Mouse (Mus musculus): Measurements from ENCODE around the gene Proser1.

The Proser1 gene

DNA sequence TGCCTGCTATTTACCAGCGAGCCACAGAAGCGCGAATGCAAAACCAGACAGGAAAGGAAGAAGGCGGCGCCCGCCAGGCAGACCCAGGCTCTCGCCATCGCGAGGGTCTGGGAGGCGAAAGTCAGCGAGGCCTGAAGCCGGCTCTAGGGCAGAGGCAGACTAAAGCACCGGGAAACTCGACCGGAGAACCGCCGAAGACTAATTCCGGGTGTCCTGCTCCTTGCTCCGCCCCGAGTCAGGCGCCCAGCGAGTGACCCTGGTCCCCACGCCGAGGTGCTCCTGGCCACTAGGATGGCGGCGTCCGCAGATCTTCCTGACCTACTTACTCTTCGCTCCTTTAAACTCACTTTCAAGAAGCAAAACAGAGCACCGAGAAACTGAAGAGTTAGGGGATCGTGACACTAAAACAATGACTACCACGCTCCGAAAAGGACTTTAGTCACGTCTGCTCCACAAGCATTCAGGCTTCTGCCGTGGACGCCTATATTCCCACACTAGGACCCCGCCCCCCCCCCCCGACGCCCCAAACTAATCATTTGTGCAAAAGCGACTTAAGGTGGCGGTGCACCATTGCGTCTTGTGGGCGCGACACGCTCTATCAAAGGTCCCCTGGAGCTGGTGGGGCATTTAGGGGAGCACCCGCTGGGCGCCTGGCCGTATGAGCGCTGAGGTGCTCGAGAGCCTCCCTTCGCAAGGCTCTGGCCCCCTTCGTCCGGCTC, at the start of gene Proser1, which contains the start of gene Nhlrc3:
Gene Proser1 (plus strand): TSS at position 621 of the 719 bp plus-strand sequence.
Gene Nhlrc3 (minus strand): TSS at position 287 of the 719 bp plus-strand sequence.
- peak; percentile 94 for DNase-seq (ENCODE audit: low read depth, low spot score)

GRCm38 (mm10) chr3:53413959-53414358, 49.5 kb upstream of the Proser1 start:
- DNase-seq (ENCODE audit: low read depth, low spot score), result no peak

DNA sequence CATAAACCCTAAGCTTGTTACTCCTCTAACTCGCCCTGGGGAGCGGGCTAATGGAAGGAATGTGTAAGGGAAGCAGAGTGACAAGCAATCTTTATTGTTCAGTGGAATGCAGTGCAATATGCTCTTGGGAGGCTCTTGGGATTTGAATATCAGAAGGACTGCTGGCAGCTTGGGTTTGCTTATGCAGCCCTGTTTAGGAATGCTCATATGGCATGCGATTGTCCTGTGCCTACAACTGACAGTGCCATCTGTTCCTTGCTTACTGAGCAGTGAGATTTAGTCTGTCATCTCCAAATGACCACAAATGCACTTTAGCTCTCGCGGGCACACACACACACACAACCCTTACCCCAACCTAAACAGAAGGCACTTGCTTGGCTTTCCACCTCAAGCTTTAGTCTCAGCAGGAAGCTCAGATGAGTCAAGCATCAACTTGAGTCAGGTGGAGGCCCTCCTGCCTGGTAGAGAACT, 47.4 kb upstream of the Proser1 start:
- DNase-seq (ENCODE audit: low read depth, low spot score), result peak; percentile 40

DNA sequence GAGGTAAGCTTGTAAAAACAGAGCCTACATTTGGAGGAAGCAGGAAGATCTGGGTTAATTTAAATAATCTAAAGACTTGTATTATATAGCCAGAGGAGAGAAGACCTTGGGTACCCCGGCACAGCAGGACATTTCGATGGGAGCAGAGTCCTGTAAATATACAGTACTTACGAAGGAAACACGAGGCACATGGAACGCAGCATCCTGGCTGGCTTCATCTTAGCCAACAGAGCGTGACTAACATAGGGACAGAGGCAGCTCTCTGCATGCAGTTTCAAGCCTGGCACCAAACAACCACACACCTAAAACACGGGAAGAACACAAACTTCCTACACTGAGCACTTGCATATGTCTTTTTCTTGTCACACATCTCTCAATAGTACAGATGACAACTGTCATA, 45.8 kb upstream of the Proser1 start:
- DNase-seq (ENCODE audit: low read depth, low spot score), result no peak

GRCm38 (mm10) chr3:53421656-53422055, 41.8 kb upstream of the Proser1 start:
- DNase-seq (ENCODE audit: low read depth, low spot score), result no peak

DNA sequence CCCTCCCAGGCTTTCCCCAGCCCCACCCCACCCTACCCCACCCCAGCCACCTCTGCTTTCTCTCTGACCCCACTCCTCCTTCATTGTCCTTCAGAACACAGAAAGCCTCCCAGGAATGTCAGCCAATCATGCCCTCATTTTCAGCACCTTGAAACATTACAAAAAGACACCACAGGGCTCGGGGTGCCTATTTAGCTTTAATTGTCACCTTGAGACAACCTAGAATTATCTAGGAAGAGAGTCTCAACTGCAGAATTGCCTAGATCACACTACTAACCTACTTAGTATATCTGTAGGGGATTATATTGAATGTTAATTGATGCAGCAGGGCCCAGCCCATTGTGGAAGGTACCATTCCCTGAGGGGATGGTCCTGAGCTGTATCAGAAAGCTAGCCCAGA, 40.8 kb upstream of the Proser1 start:
- DNase-seq (ENCODE audit: low read depth, low spot score), result no peak

DNA sequence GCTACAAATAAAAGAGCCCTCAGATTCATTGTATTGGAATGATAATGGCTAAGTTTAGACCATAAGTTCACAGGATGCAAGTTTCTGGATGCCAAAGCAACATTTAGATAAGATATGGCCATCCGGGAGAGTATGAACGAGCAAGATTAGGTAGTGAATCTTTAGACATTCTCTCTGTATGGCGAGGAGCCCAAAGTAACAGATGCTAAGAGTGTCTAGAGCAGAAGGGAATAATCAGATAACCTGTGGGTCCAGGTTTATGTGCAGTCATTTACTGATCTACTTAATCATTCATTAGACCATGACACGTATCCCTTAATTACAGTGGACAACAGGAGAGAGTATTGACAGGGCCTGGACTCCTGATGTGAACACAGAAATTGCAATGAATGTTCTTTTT, 39.9 kb upstream of the Proser1 start:
- no peak for DNase-seq (ENCODE audit: low read depth, low spot score)

- no peak for DNase-seq (ENCODE audit: low read depth, low spot score)
Observed at GRCm38 (mm10) chr3:53434610-53435009, 28.9 kb upstream of the Proser1 start.

DNA sequence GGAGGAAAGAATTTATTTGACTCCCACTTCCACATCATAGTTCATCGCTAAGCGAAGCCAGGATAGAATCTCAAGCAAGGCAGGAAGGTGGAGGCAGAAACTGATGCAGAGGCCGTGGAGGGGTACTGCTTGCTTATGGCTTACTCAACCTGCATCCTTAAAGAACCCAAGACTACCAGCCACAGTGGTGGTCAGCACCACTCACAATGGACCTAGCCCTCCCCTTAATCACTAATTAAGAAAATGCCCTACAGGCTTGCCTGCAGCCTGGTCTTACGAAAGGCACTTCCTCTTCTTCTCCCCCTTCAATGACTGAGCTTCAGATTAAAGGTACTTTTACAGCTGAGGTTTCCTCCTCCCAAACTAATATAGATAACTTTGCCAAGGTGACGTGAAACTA, 26.9 kb upstream of the Proser1 start:
- no peak for DNase-seq (ENCODE audit: low read depth, low spot score)

- DNase-seq (ENCODE audit: low read depth, low spot score), result no peak
Observed at GRCm38 (mm10) chr3:53445540-53445939, 17.9 kb upstream of the Proser1 start.

- no peak for DNase-seq (ENCODE audit: low read depth, low spot score)
Observed at GRCm38 (mm10) chr3:53446801-53447200, 16.7 kb upstream of the Proser1 start.

GRCm38 (mm10) chr3:53448208-53448607, 15.3 kb upstream of the Proser1 start:
- peak; percentile 90 for DNase-seq (ENCODE audit: low read depth, low spot score)

DNA sequence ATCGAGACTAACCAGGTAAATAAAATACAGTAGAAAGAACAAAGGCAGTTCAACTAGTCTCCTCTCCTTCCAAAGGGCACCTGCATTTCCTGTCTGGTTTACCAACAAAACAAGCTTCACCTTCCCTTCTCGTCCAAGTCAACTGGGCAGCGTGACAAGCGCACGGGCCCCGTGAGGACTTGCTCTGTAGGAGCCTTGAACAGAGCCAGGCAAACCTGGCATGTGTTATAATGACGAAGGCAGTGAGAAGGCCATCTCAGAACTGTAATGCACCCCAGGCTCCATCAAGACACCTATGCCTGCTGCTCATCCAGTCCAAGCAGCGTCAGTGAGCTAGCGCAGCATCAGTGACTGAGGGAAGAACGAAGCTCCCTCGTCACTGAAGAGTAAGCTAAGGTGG, 12.8 kb upstream of the Proser1 start:
- no peak for DNase-seq (ENCODE audit: low read depth, low spot score)

GRCm38 (mm10) chr3:53452351-53452750, 11.1 kb upstream of the Proser1 start:
- no peak for DNase-seq (ENCODE audit: low read depth, low spot score)

GRCm38 (mm10) chr3:53453346-53453745, 10.1 kb upstream of the Proser1 start:
- no peak for DNase-seq (ENCODE audit: low read depth, low spot score)

GRCm38 (mm10) chr3:53454005-53454404, 9.5 kb upstream of the Proser1 start:
- DNase-seq (ENCODE audit: low read depth, low spot score), result no peak

GRCm38 (mm10) chr3:53454561-53454960, 8.9 kb upstream of the Proser1 start:
- no peak for DNase-seq (ENCODE audit: low read depth, low spot score)

DNA sequence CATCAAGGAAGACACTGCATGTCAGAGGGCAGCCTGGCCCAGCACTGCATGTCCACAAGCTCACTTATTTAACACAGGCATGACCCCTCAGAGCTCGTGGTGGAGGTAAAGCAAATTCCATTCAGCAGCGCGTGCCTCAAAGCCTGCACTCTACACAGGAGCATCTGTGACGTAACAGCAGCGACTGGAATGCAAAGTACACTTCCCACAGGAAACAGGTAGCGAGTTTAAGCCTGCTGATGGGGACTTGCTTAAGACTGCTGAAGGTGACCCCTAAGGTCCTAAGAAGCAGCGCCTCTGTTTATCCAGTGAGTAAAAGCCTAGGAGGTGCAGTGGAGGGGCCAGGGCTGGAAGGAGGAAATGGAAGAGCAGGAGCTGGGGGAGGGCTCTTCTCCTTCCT, 8.5 kb upstream of the Proser1 start:
- DNase-seq (ENCODE audit: low read depth, low spot score), result no peak

GRCm38 (mm10) chr3:53457750-53458149, 5.7 kb upstream of the Proser1 start:
- DNase-seq (ENCODE audit: low read depth, low spot score), result no peak

DNA sequence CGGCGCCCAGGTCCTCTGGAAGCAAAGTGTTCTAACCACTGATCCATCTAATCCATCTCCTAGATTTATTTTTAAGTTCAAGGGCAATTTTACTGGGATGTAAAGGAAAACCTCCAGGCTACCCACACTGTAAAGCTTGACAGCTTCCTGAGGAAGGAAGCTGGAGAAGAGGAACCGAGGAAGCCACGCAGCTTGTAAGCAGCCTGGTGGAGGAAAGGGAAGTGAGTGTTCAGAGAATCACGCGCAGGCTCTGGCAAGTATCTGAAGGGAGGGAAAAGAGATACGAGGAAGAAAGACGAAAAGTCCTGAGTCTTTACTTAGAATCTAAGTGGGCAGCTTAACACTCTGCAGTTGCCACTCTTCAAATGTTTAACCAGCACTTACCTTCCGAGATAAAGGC, 3.4 kb upstream of the Proser1 start:
- no peak for DNase-seq (ENCODE audit: low read depth, low spot score)

DNA sequence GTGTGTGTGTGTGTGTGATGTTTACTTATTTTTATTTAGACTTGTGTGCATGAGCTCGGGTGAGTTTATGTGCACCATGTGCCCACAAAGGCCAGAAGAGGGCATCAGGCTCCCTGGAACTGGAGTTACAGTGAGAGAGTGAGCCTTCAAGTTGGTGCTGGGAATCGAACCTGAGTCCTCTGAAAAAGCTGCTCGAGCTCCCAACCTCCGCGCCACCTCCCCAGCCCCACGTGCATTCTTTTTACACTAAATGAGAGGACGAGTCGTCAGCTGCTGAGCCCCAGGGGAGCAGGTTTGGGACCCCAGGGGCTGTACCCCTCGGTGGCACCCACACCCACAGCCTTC, 793 bp upstream of the Proser1 start:
- no peak for DNase-seq (ENCODE audit: low read depth, low spot score)

GRCm38 (mm10) chr3:53463765-53464114, 274 bp downstream of the Proser1 start:
- no peak for DNase-seq (ENCODE audit: low read depth, low spot score)

- peak; percentile 39 for DNase-seq (ENCODE audit: low read depth, low spot score)
Observed at GRCm38 (mm10) chr3:53464146-53464698, 756 bp downstream of the Proser1 start.

GRCm38 (mm10) chr3:53465330-53465729, 1.9 kb downstream of the Proser1 start:
- DNase-seq (ENCODE audit: low read depth, low spot score), result no peak

Data from forelimb bud, embryonic 11.5 days (tissue).